Mouse (Mus musculus) neural tube, embryonic 12.5 days (tissue): ENCODE measurements at regions not wholly inside any gene's neighbourhood (a gene's known extent, or its start where the extent isn't known, plus 50 kb on each side); places are given as distances from the start of the nearest gene placed in this dataset.

Source experiments
- ATAC-seq: fragments of 200-750 bp; cut with Nextera tagmentation; 2 replicates; pipeline ENCODE4 v1.8.0; 2017; ENCODE audit warnings: low read depth, mild to moderate bottlenecking, moderate TSS enrichment, moderate library complexity; ENCODE audit not compliant: low FRiP score
- H3K27ac ChIP-seq: fragments of 300-500 bp; sonication (generic); 2 replicates; pipeline ENCODE4 v1.5.1; 2016
- H3K27me3 ChIP-seq: fragments of 300-500 bp; sonication (generic); replicated peaks from 2 replicates; pipeline ENCODE4 v1.6.1; 2016; ENCODE audit warnings: mild to moderate bottlenecking
- H3K36me3 ChIP-seq: fragments of 300-500 bp; sonication (generic); 2 replicates; pipeline ENCODE4 v1.6.1; 2016; ENCODE audit warnings: mild to moderate bottlenecking
- H3K4me1 ChIP-seq: fragments of 300-500 bp; sonication (generic); 2 replicates; pipeline ENCODE4 v1.6.1; 2016
- H3K4me2 ChIP-seq: fragments of 300-500 bp; sonication (generic); replicated peaks from 2 replicates; pipeline ENCODE4 v1.6.1; 2016; ENCODE audit warnings: mild to moderate bottlenecking
- H3K4me3 ChIP-seq: fragments of 300-500 bp; sonication (generic); 2 replicates; pipeline ENCODE4 v1.5.1; 2016
- H3K9ac ChIP-seq: fragments of 300-500 bp; sonication (generic); 2 replicates; pipeline ENCODE4 v1.6.1; 2016; ENCODE audit warnings: mild to moderate bottlenecking
- H3K9me3 ChIP-seq: fragments of 300-500 bp; sonication (generic); 2 replicates; pipeline ENCODE4 v1.6.1; 2016; ENCODE audit warnings: mild to moderate bottlenecking
- WGBS: fragments of 180-500 bp; shearing (Covaris S2); methylation state at CpG from one replicate; pipeline ENCODE4 v1.1.7; 2016; 5-methylcytosine and 5-hydroxymethylcytosine counted together

- H3K36me3 ChIP-seq, result no peaks in the 10 kb centered on the region
- H3K4me2 ChIP-seq, result no peak overlapping the region
- no peaks in the 10 kb centered on the region for H3K27me3 ChIP-seq
- H3K9me3 ChIP-seq, result no peaks in the 10 kb centered on the region
- H3K27ac ChIP-seq, result no peak overlapping the region
- ATAC-seq, result no peak
- H3K4me3 ChIP-seq, result no peak overlapping the region
- no peaks in the 10 kb centered on the region for H3K4me1 ChIP-seq
- 81% methylated on average over 4 of the region's 4 CpGs for WGBS
- no peak overlapping the region for H3K9ac ChIP-seq
These were observed 209.6 kb upstream of the Prep start for GRCm38 (mm10) chr10:44857444-44857843.

- WGBS, result 94% methylated on average over 4 of the region's 4 CpGs
- no peak for ATAC-seq
- H3K36me3 ChIP-seq, result no peaks in the 10 kb centered on the region
These were observed 212.9 kb upstream of the Prep start for GRCm38 (mm10) chr10:44854109-44854508.

GRCm38 (mm10) chr10:44849016-44849415, 218.0 kb upstream of the Prep start:
- no peak overlapping the region for H3K9ac ChIP-seq
- H3K4me2 ChIP-seq, result no peak overlapping the region
- ATAC-seq, result no peak
- H3K27ac ChIP-seq, result no peak overlapping the region
- H3K36me3 ChIP-seq, result no peaks in the 10 kb centered on the region
- no peaks in the 10 kb centered on the region for H3K27me3 ChIP-seq
- no peaks in the 10 kb centered on the region for H3K4me1 ChIP-seq
- no peak overlapping the region for H3K4me3 ChIP-seq
- H3K9me3 ChIP-seq, result no peaks in the 10 kb centered on the region
- WGBS, result 78% methylated on average over 4 of the region's 4 CpGs

More at GRCm38 (mm10) chr10:44854109-44854508, 212.9 kb upstream of the Prep start:
- Histone ChIP-seq H3K27ac (no peak overlapping the region), H3K27me3 (no peaks in the 10 kb centered on the region), H3K4me3 (no peak overlapping the region), H3K9ac (no peak overlapping the region), H3K9me3 (no peaks in the 10 kb centered on the region), H3K4me2 (no peak overlapping the region), H3K4me1 (no peaks in the 10 kb centered on the region)

GRCm38 (mm10) chr10:44846765-44847164, 220.2 kb upstream of the Prep start:
- no peak overlapping the region for H3K27ac ChIP-seq
- H3K4me2 ChIP-seq, result no peak overlapping the region
- H3K9ac ChIP-seq, result no peak overlapping the region
- no peaks in the 10 kb centered on the region for H3K9me3 ChIP-seq
- no peak overlapping the region for H3K4me3 ChIP-seq
- no peaks in the 10 kb centered on the region for H3K27me3 ChIP-seq
- no peak for ATAC-seq
- WGBS, result 86% methylated on average over 3 of the region's 3 CpGs
- no peaks in the 10 kb centered on the region for H3K4me1 ChIP-seq
- no peaks in the 10 kb centered on the region for H3K36me3 ChIP-seq

- Histone ChIP-seq H3K27ac (no peak overlapping the region), H3K4me3 (no peak overlapping the region), H3K27me3 (no peaks in the 10 kb centered on the region), H3K9me3 (no peaks in the 10 kb centered on the region), H3K4me2 (no peak overlapping the region), H3K4me1 (no peaks in the 10 kb centered on the region), H3K9ac (no peak overlapping the region), H3K36me3 (no peaks in the 10 kb centered on the region)
- ATAC-seq, result no peak
- WGBS, result 56% methylated on average over 2 of the region's 2 CpGs
These were observed 220.9 kb upstream of the Prep start for GRCm38 (mm10) chr10:44846149-44846548.

- Histone ChIP-seq H3K9me3 (no peaks in the 10 kb centered on the region), H3K36me3 (no peaks in the 10 kb centered on the region), H3K27ac (no peak overlapping the region), H3K4me1 (no peaks in the 10 kb centered on the region), H3K27me3 (no peaks in the 10 kb centered on the region), H3K9ac (no peak overlapping the region), H3K4me3 (no peak overlapping the region), H3K4me2 (no peak overlapping the region)
- ATAC-seq, result no peak
- 64% methylated on average over 2 of the region's 2 CpGs for WGBS
These were observed 226.6 kb upstream of the Prep start for GRCm38 (mm10) chr10:44840449-44840848.

- H3K27me3 ChIP-seq, result no peaks in the 10 kb centered on the region
- H3K36me3 ChIP-seq, result no peaks in the 10 kb centered on the region
- no peak for ATAC-seq
- H3K4me1 ChIP-seq, result no peaks in the 10 kb centered on the region
- no peak overlapping the region for H3K27ac ChIP-seq
- H3K9ac ChIP-seq, result no peak overlapping the region
- 85% methylated on average over 1 of the region's 1 CpGs for WGBS
- no peak overlapping the region for H3K4me2 ChIP-seq
- no peak overlapping the region for H3K4me3 ChIP-seq
- H3K9me3 ChIP-seq, result no peaks in the 10 kb centered on the region
These were observed 234.5 kb upstream of the Prep start for GRCm38 (mm10) chr10:44832455-44832854.

GRCm38 (mm10) chr10:44826271-44826670, 240.7 kb upstream of the Prep start:
- Histone ChIP-seq H3K9ac (no peak overlapping the region), H3K27ac (no peak overlapping the region), H3K4me2 (no peak overlapping the region), H3K9me3 (no peaks in the 10 kb centered on the region), H3K36me3 (no peaks in the 10 kb centered on the region), H3K27me3 (no peaks in the 10 kb centered on the region), H3K4me3 (no peak overlapping the region), H3K4me1 (no peaks in the 10 kb centered on the region)
- WGBS, result 87% methylated on average over 3 of the region's 3 CpGs
- no peak for ATAC-seq

- Histone ChIP-seq H3K4me2 (no peak overlapping the region), H3K27me3 (no peaks in the 10 kb centered on the region), H3K4me1 (no peaks in the 10 kb centered on the region), H3K36me3 (no peaks in the 10 kb centered on the region), H3K4me3 (no peak overlapping the region), H3K27ac (no peak overlapping the region), H3K9me3 (no peaks in the 10 kb centered on the region), H3K9ac (no peak overlapping the region)
- 94% methylated on average over 3 of the region's 3 CpGs for WGBS
- ATAC-seq, result no peak
These were observed 245.3 kb upstream of the Prep start for GRCm38 (mm10) chr10:44821666-44822065.

- no peaks in the 10 kb centered on the region for H3K27me3 ChIP-seq
- H3K4me3 ChIP-seq, result no peak overlapping the region
- no peaks in the 10 kb centered on the region for H3K4me1 ChIP-seq
- no peaks in the 10 kb centered on the region for H3K9me3 ChIP-seq
- H3K27ac ChIP-seq, result no peak overlapping the region
- H3K4me2 ChIP-seq, result no peak overlapping the region
- H3K9ac ChIP-seq, result no peak overlapping the region
- no peaks in the 10 kb centered on the region for H3K36me3 ChIP-seq
- no peak for ATAC-seq
- WGBS, result 81% methylated on average over 2 of the region's 2 CpGs
These were observed 246.6 kb upstream of the Prep start for GRCm38 (mm10) chr10:44820379-44820778.

- H3K4me3 ChIP-seq, result no peak overlapping the region
- H3K4me1 ChIP-seq, result no peaks in the 10 kb centered on the region
- no peak overlapping the region for H3K27ac ChIP-seq
- no peak overlapping the region for H3K4me2 ChIP-seq
- H3K9me3 ChIP-seq, result no peaks in the 10 kb centered on the region
- ATAC-seq, result no peak
- no peaks in the 10 kb centered on the region for H3K27me3 ChIP-seq
- no peak overlapping the region for H3K9ac ChIP-seq
- WGBS, result 93% methylated on average over 2 of the region's 2 CpGs
- H3K36me3 ChIP-seq, result no peaks in the 10 kb centered on the region
These were observed 247.6 kb upstream of the Prep start for GRCm38 (mm10) chr10:44819361-44819760.

- 96% methylated on average over 1 of the region's 1 CpGs for WGBS
These were observed 248.4 kb upstream of the Prep start for GRCm38 (mm10) chr10:44818615-44819014.

GRCm38 (mm10) chr10:44796205-44796604, 267.9 kb upstream of the Prdm1 start:
- Histone ChIP-seq H3K36me3 (no peaks in the 10 kb centered on the region), H3K4me1 (no peaks in the 10 kb centered on the region), H3K4me3 (no peak overlapping the region), H3K9ac (no peak overlapping the region), H3K9me3 (peaks cover 4% of the 10 kb centered on the region), H3K4me2 (no peak overlapping the region), H3K27me3 (no peaks in the 10 kb centered on the region), H3K27ac (no peak overlapping the region)
- 75% methylated on average over 1 of the region's 1 CpGs for WGBS
- no peak for ATAC-seq

More at GRCm38 (mm10) chr10:44818615-44819014, 248.4 kb upstream of the Prep start:
- Histone ChIP-seq H3K4me3 (no peak overlapping the region), H3K27me3 (no peaks in the 10 kb centered on the region), H3K4me2 (no peak overlapping the region), H3K27ac (no peak overlapping the region), H3K9me3 (no peaks in the 10 kb centered on the region), H3K9ac (no peak overlapping the region), H3K4me1 (no peaks in the 10 kb centered on the region), H3K36me3 (no peaks in the 10 kb centered on the region)
- no peak for ATAC-seq
